Mouse (Mus musculus) Patski (cell line): ENCODE measurements around the gene Alpk3. TPM values are rescaled to one million over a fixed set of nuclear protein-coding genes. Genes with fewer than 3 reads are reported as not detected.
A peak's percentile ranks its signal among the peaks of the same experiment; 100 is the strongest.
"Not testable (repeated sequence)": the region's sequence is repeated elsewhere in the genome, so short reads cannot be mapped to it uniquely, and the experiment has no call there.

Source experiments
- ATAC-seq: fragments of 100-300 bp; one replicate; pipeline ENCODE4 v1.8.0; 2021
- CTCF ChIA-PET: fragments of 350-600 bp; sonication (Branson Sonifier 250); formaldehyde crosslinking; loops from one replicate; lab custom pipeline; 2022; ENCODE audit warnings: inconsistent platforms; lab: Charles Lee
- POLR2A ChIA-PET: fragments of 350-600 bp; sonication (Branson Sonifier 250); formaldehyde crosslinking; loops from one replicate; lab custom pipeline; 2022; ENCODE audit warnings: antibody characterized with exemption, inconsistent platforms; lab: Charles Lee
- DNase-seq: peaks from one replicate; pipeline ENCODE4 v3.0.0-alpha.2; 2011; ENCODE audit warnings: low read depth, low spot score
- H3K27me3 ChIP-seq: fragments of 371-371 bp; one replicate; pipeline ENCODE4 v1.5.1; 2021
- CTCF ChIP-seq: fragments of 100-300 bp; IDR thresholded peaks from one replicate; pipeline ENCODE4 v1.5.1; 2021
- in situ Hi-C: fragments of 300-500 bp; cut with MboI; formaldehyde crosslinking; loops from 3 replicates; pipeline ENCODE4 v1.11.1; 2018; ENCODE audit warnings: low pct_unique_long_range_greater_than_20kb, mixed read lengths
- polyA plus RNA-seq: library from polyadenylated mRNA; unstranded; gene quantifications from one replicate; pipeline ENCODE4 v1.2.3, GENCODE M21; 2021

Gene Alpk3
- polyA plus RNA-seq, 1 experiment from 2014 or later: not detected

DNA sequence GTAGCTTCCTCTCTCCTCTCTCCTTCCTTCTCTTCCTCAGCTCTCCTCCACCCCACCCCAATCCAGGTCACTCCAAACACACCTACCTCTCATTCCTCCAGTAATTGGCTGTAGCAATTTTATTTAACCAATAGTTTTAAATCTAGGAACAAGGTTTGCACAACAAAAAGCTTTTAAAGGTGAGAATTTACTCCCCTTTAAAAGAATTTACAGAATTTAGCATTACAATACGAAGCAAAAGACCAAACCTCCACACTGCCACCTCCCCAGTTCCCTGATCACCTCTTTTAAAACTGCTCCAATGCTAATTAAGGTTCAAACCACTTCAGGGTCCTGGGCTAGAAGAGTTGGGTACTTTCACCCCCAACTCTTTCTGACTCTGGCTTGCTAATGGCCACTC, 84.1 kb downstream of the Alpk3 start:
- DNase-seq: no peak
- H3K27me3 ChIP-seq: no peaks in the 10 kb centered on the region
- TF ChIP-seq CTCF: no peak
- ATAC-seq: no peak
- ChIA-PET CTCF (no interaction called here), POLR2A (interaction anchor here (0.7 kb wide), 1 partner anchor 197 kb away, joined by 3 read pairs; no protein-coding TSS in a partner anchor)
- in situ Hi-C loops: no loop called here

DNA sequence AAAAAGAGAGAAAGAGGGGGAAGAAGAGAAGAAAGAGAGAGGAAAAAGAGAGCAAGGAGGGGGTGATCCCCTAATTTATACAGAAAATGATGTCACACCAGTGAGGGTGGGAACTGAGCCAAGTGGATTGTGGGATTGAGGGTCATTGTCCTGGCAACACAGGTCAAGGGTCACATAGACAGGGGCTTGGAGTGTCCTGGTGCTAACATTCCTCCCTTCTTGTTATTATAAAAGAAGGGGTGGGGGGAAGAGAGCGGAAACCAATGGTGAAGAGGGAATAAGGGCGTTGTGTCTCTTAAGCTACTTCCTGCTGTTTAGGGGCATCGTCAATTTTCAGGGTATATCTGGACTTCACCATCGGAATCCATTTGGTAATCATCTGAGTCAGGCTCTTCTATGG, 85.7 kb downstream of the Alpk3 start:
- ATAC-seq, DNase-seq, in situ Hi-C loops, H3K27me3 ChIP-seq, POLR2A ChIA-PET: not testable (repeated sequence)
- CTCF ChIA-PET: interaction anchor here (1.9 kb wide), 1 partner anchor 11 kb away, joined by 5 read pairs; no protein-coding TSS in a partner anchor

DNA sequence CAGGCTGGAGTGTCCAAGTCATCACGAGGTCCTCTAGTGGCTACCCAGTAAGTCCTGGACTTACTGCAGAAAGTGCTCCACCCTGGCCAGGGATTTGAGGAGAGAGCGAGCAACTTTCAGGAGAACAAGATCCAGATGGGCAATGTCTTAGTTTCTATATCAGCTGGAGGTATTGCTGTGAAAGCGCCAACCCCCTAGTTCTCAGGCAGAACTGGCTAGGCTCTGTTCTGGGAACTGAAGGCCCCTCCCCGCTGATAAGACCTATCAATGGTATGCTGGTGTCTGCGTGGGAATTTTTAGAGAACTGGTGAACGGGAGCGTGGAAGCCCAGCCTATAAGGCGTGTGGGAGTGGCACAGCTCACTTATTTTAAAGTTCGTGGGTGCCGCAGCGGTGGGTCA, 92.4 kb downstream of the Alpk3 start:
- no peak for TF ChIP-seq CTCF
- DNase-seq: no peak
- CTCF ChIA-PET: no interaction called here
- H3K27me3 ChIP-seq: no peaks in the 10 kb centered on the region
- ATAC-seq: no peak
- in situ Hi-C loops: loop anchor here (10.0 kb wide), 1 partner anchor 75 kb away; no protein-coding TSS in a partner anchor
- POLR2A ChIA-PET: no interaction called here

DNA sequence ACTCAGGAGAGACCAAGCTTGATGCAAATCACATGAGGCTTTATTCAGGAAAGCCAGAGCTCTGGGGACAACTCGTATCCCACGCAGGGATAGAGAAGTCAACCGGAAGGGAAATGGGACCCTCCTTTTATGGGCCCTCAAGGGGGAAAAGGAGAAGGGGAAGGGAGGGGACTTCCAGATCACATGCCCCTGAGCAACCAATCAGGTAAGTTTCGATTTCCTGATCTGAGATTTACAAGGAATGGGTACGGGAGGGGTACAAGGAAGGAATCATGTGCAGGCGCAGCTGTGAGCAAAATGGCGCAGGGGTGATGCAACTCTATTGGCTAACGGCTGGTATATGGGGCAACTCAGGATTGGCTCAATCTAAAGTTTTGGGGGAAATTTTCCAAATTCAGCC, 93.8 kb downstream of the Alpk3 start:
- DNase-seq: no peak
- no peaks in the 10 kb centered on the region for H3K27me3 ChIP-seq
- POLR2A ChIA-PET: no interaction called here
- TF ChIP-seq CTCF: no peak
- CTCF ChIA-PET: no interaction called here
- no peak for ATAC-seq
- in situ Hi-C loops: loop anchor here (10.0 kb wide), 1 partner anchor 76 kb away; no protein-coding TSS in a partner anchor

DNA sequence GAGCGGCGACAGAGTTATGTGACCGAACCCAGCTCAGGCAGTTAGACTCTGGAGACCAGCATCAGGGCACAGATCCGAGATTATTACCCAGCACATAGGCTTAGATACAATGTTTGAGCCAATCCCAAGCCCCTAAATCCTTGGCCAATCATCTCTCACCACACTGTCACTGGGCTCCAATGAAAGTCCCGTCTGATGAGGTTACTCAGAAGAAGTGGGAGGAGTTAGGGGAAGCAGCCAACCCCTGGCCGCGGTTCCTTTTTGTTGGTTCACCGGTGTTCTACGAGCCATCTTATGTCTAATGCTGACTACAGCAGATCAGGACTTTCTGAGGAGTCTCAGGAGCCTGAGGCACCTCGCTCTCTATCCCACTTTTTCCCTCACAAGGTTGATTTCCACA, 94.9 kb downstream of the Alpk3 start:
- DNase-seq (no peak), ATAC-seq (no peak)
- no peak for TF ChIP-seq CTCF
- POLR2A ChIA-PET: no interaction called here
- CTCF ChIA-PET: no interaction called here
- in situ Hi-C loops: loop anchor here (10.0 kb wide), 1 partner anchor 78 kb away; no protein-coding TSS in a partner anchor
- no peaks in the 10 kb centered on the region for H3K27me3 ChIP-seq

DNA sequence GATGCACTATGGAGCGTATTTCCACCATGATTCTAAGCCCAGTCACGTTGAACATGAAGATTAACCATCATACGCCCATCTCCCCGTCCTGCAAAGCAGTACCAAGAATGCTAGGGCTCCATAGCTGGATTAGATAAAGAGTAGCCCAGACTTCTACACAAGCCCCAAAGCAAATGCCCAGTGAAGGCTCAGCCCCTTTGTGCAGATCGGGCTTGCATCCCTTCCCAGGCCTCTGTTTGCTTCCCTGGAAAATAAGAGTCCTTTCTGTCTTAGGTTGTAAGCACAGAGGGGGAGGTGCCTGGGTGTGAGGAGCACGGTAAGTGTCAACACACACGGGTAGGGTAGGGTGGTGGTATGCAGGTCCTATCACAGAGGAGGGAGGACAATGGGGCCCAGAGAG, 95.4 kb downstream of the Alpk3 start:
- POLR2A ChIA-PET: no interaction called here
- TF ChIP-seq CTCF: no peak
- DNase-seq (no peak), ATAC-seq (no peak)
- in situ Hi-C loops: loop anchor here (10.0 kb wide), 1 partner anchor 78 kb away; no protein-coding TSS in a partner anchor
- CTCF ChIA-PET: no interaction called here
- no peaks in the 10 kb centered on the region for H3K27me3 ChIP-seq

DNA sequence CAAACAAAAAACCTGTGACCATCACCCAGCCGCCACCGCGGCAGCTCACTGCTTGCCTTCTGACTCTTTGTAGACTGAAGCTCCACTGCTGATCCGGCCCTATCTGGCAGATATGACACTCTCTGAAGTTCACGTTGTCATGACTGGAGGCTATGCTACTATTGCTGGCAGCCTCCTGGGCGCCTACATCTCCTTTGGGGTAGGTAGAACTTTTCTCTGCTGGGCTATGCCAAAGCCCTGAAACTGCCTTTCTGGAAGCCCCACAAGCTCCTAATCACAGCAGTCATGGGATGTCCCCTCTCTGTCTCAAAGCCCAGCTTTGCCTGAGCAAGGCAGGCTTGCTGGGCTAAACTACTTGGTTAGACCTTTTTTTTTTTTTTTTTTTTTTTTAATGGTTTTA, 95.9 kb downstream of the Alpk3 start:
- no peaks in the 10 kb centered on the region for H3K27me3 ChIP-seq
- in situ Hi-C loops: loop anchor here (10.0 kb wide), 1 partner anchor 79 kb away; no protein-coding TSS in a partner anchor
- DNase-seq: no peak
- ChIA-PET CTCF (interaction anchor here (1.4 kb wide), 1 partner anchor 33 kb away, joined by 3 read pairs; no protein-coding TSS in a partner anchor), POLR2A (no interaction called here)
- TF ChIP-seq CTCF: no peak
- ATAC-seq: no peak

DNA sequence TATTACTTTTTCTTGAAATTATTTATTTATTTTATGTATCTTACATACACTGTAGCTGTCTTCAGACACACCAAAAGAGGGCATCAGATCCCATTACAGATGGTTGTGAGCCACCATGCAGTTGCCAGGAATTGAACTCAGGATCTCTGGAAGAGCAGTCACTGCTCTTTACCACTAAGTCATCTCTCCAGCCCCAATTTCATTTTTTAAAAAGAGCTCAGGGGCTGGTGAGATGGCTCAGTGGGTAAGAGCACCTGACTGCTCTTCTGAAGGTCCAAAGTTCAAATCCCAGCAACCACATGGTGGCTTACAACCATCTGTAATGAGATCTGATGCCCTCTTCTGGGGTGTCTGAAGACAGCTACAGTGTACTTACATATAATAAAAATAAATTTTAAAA, 96.8 kb downstream of the Alpk3 start:
- POLR2A ChIA-PET, H3K27me3 ChIP-seq, DNase-seq, ATAC-seq: not testable (repeated sequence)
- in situ Hi-C loops: loop anchor here (10.0 kb wide), 1 partner anchor 79 kb away; no protein-coding TSS in a partner anchor
- CTCF ChIA-PET: interaction anchor here (0.7 to 1.7 kb wide), 11 partner anchors 10 to 297 kb away, joined by 3 to 8 read pairs (median 3); no protein-coding TSS in a partner anchor

DNA sequence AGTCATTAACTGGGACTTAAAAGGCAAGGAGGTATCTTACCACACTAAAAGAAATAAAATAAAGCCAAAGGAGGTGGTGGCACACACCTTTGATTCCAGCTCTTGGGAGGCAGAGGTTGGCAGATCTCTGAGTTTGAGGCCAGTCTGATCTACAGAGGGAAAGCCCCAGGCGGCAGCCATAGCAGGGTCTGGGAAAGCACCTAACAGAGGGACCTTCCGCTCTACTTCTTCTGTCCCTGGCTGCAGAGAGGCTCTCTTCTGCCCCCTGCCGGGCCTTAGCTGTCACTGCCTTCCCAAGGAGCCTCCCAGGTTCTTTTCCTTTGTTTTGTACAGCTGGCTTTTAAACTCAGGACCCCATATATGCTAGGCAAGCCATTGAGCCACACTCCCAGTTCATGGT, 97.6 kb downstream of the Alpk3 start:
- CTCF ChIA-PET: interaction anchor here (0.7 to 1.7 kb wide), 13 partner anchors 11 to 298 kb away, joined by 3 to 8 read pairs (median 3); partner anchors contain the start of gene Zscan2
- ATAC-seq: peak; percentile 35

More for the DNA sequence above, 97.6 kb downstream of the Alpk3 start:
- peak; percentile 10 for DNase-seq
- H3K27me3 ChIP-seq: no peaks in the 10 kb centered on the region
- peak; percentile 93 for TF ChIP-seq CTCF
- in situ Hi-C loops: loop anchor here (5.0 to 10.0 kb wide), 3 partner anchors 80 to 298 kb away; no protein-coding TSS in a partner anchor
- POLR2A ChIA-PET: no interaction called here

Other genes with a start within 250 kb of the Alpk3 start
- gene Iqgap1, start 231.6 kb upstream of the Alpk3 start, polyA plus RNA-seq: 103 TPM
- gene Zscan2, start 196.7 kb upstream of the Alpk3 start, polyA plus RNA-seq: 20.3 TPM
- 31.4 TPM for gene Wdr73, start 156.3 kb upstream of the Alpk3 start, polyA plus RNA-seq
- 0.78 TPM for gene Nmb, start 152.5 kb upstream of the Alpk3 start, polyA plus RNA-seq
- gene Sec11a, start 109.8 kb upstream of the Alpk3 start, polyA plus RNA-seq: 169 TPM
- 19.6 TPM for gene Zfp592, start 63.9 kb upstream of the Alpk3 start, polyA plus RNA-seq
- not detected for gene Slc28a1, start 57.2 kb downstream of the Alpk3 start, polyA plus RNA-seq
- gene Pde8a, start 156.0 kb downstream of the Alpk3 start, polyA plus RNA-seq: 6.8 TPM